Mouse (Mus musculus) liver, embryonic 14.5 days (tissue): ENCODE measurements around the gene Chga. TPM values are rescaled to one million over a fixed set of nuclear protein-coding genes. Genes with fewer than 3 reads are reported as not detected.
A peak's percentile ranks its signal among the peaks of the same experiment; 100 is the strongest.

Experiments
- ATAC-seq: fragments of 200-750 bp; cut with Nextera tagmentation; 2 replicates; pipeline ENCODE4 v1.8.0; 2017; ENCODE audit warnings: moderate number of reproducible peaks, mild to moderate bottlenecking, moderate library complexity; ENCODE audit not compliant: insufficient read depth
- DNase-seq, 3 experiments: peaks; one replicate each; pipeline ENCODE4 v3.0.0-alpha.2; 2012 to 2013; ENCODE audit warnings: low read depth in 3 of 3, low spot score in 3 of 3
- H3K27ac ChIP-seq: fragments of 300-500 bp; sonication (generic); 2 replicates; pipeline ENCODE4 v1.5.1; 2014; ENCODE audit warnings: moderate library complexity, mild to moderate bottlenecking, control low read depth, inconsistent platforms
- H3K27me3 ChIP-seq: fragments of 300-500 bp; sonication (generic); 2 replicates; pipeline ENCODE4 v1.6.1; 2014; ENCODE audit warnings: mild to moderate bottlenecking, low read length, moderate library complexity; ENCODE audit not compliant: control insufficient read depth, insufficient read depth
- H3K36me3 ChIP-seq: fragments of 300-500 bp; sonication (generic); replicated peaks from 2 replicates; pipeline ENCODE4 v1.6.1; 2014; ENCODE audit warnings: low read depth; ENCODE audit not compliant: control insufficient read depth, insufficient read depth
- H3K4me1 ChIP-seq, 2 experiments: fragments of 200-500 bp in 1 of 2; fragments of 300-500 bp in 1 of 2; sonication (generic) in 1 of 2; replicated peaks; 2 replicates each; pipeline ENCODE4 v1.6.1; 2012 to 2014; ENCODE audit warnings: antibody characterized with exemption in 1 of 2, inconsistent platforms in 1 of 2, low read length in 1 of 2; ENCODE audit not compliant: control insufficient read depth in 2 of 2, insufficient read depth in 2 of 2
- H3K4me2 ChIP-seq: fragments of 300-500 bp; sonication (generic); 2 replicates; pipeline ENCODE4 v1.6.1; 2014; ENCODE audit warnings: low read depth, mild to moderate bottlenecking, control low read depth, moderate library complexity
- H3K4me3 ChIP-seq, 2 experiments: fragments of 200-500 bp in 1 of 2; fragments of 300-500 bp in 1 of 2; sonication (generic) in 1 of 2; 2 replicates each; pipeline ENCODE4 v1.5.1; 2012 to 2014; ENCODE audit warnings: low read depth in 2 of 2, low read length in 2 of 2, mild to moderate bottlenecking in 2 of 2, control low read depth in 1 of 2, inconsistent platforms in 1 of 2, moderate library complexity in 1 of 2; ENCODE audit not compliant: insufficient read depth in 1 of 2
- H3K9ac ChIP-seq: fragments of 300-500 bp; sonication (generic); replicated peaks from 2 replicates; pipeline ENCODE4 v1.6.1; 2014; ENCODE audit warnings: mild to moderate bottlenecking, control low read depth, moderate library complexity
- H3K9me3 ChIP-seq: fragments of 300-500 bp; sonication (generic); 2 replicates; pipeline ENCODE4 v1.6.1; 2016; ENCODE audit warnings: low read length, mixed read lengths; ENCODE audit not compliant: control insufficient read depth
- CTCF ChIP-seq: IDR thresholded peaks from 2 replicates; pipeline ENCODE4 v1.5.1; 2016; ENCODE audit warnings: antibody characterized with exemption, low read depth, control low read depth
- EP300 ChIP-seq: IDR thresholded peaks from 2 replicates; pipeline ENCODE4 v1.6.1; 2016; ENCODE audit warnings: antibody characterized with exemption, low read depth
- WGBS: fragments of 180-500 bp; shearing (Covaris S2); extraction: QIAGEN DNeasy Blood & Tissue Kit; methylation state at CpG from one replicate; pipeline ENCODE4 v1.1.7; 2014; ENCODE audit not compliant: insufficient replicate concordance; 5-methylcytosine and 5-hydroxymethylcytosine counted together
- polyA plus RNA-seq, 2 experiments: library from polyadenylated mRNA; depleted of rRNA in 1 of 2; stranded (reverse) in 1 of 2; unstranded in 1 of 2; fragments of >200 nt; fragmentation: Nextera tagmentation in 1 of 2; extraction: Ambion mirVana in 1 of 2; gene quantifications; 2 replicates each; pipeline versions ENCODE4 v1.2.1 to v1.2.3; 2012 to 2014

Gene Chga
- polyA plus RNA-seq (2012; rRNA removed) (0.87 and 1.2 TPM in 2 replicates), polyA plus RNA-seq (2014; fragmentation: Nextera tagmentation; extraction: Ambion mirVana) (1.9 and 2.7 TPM in 2 replicates)

- ATAC-seq (no peak; the same call in 1 of the 2 replicates), DNase-seq (peak; percentile 45 to 58 (median 47))
- Histone ChIP-seq H3K36me3 (no peaks in the 10 kb centered on the region), H3K4me2 (peak within 1 kb of the TSS; percentile 24), H3K27ac (no peak within 1 kb of the TSS), H3K27me3 (peaks cover 18% of the 10 kb centered on the region), H3K9ac (no peak within 1 kb of the TSS), H3K9me3 (no peaks in the 10 kb centered on the region), H3K4me3 (no peak within 1 kb of the TSS), H3K4me1 (peaks cover 0 to 3% of the 10 kb centered on the region in 2 experiments; a peak in 1 of 4 replicates)
- 3% methylated on average over 48 of the region's 48 CpGs for WGBS
- no peak for TF ChIP-seq CTCF
- no peak for TF ChIP-seq EP300
Observed at GRCm38 (mm10) chr12:102554721-102555516, at the start of gene Chga. Chga (plus strand) TSS chr12:102554969.

DNA sequence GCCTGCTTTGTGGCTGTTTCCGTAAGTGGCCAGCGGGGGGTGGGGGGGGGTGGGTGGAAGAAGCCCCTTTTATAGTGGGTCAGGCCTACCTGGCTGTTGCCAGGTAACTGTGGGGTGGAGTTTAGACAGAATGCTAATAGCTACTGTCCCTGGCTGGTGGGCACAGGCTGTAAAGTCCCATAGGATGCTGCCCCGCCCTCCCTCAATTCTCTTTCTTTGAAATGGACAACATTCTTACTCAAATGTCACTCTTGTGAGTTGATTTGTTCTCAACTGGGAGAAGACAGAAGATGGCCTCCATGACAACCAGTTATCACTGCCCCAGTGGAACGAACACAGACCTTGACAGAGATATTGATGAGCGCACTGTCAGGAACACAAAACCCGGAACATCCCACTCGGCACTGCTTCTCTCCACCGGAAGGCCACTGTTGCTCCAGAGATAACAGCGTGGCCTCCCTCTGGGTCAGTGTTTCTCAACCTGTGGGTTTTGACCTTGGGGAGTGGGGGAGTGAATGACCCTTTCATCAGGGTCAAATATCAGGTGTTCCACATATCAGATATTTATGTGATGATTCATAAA, 49.5 kb upstream of the Chga start:
- H3K27me3 ChIP-seq, result no peaks in the 10 kb centered on the region
- no peak for TF ChIP-seq CTCF
- TF ChIP-seq EP300, result no peak

DNA sequence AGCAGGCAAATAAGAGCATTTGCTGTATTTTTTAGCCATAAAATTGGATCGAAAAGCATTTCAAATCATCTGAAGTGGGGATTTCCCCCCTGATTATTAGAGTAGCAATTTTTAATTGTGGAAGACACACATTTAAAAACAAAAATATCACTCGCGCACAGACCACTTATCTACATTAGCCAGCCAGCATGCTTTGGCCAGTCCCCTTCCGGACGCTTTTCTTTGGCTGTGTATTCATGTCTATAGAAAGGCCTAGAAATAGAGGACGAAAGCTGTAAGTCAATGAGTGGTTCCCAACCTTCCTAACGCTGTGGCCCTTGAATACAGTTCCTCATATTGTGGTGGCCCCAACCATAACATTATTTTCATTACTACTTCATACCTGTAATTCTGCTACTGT, 48.8 kb upstream of the Chga start:
- no peak for TF ChIP-seq CTCF
- peak; percentile 34; the same call in 1 of the 2 replicates for TF ChIP-seq EP300
- no peak overlapping the region; the same call in 1 of the 2 replicates for H3K4me2 ChIP-seq
- WGBS, result 57% methylated on average over 7 of the region's 7 CpGs
- peaks cover 0 to 15% of the 10 kb centered on the region in 2 experiments; a peak in 3 of 4 replicates for H3K4me1 ChIP-seq
- DNase-seq (peak; percentile 9 to 24 (median 10)), ATAC-seq (peak; percentile 26; the same call in 1 of the 2 replicates)
- H3K9ac ChIP-seq, result no peak overlapping the region
- H3K4me3 ChIP-seq, result no peak overlapping the region
- H3K27ac ChIP-seq, result no peak overlapping the region
- H3K27me3 ChIP-seq, result no peaks in the 10 kb centered on the region
- H3K9me3 ChIP-seq, result no peaks in the 10 kb centered on the region
- H3K36me3 ChIP-seq, result no peaks in the 10 kb centered on the region

More for the DNA sequence above, 49.5 kb upstream of the Chga start:
- no peak for ATAC-seq
- WGBS, result 53% methylated on average over 9 of the region's 9 CpGs
- H3K36me3 ChIP-seq, result no peaks in the 10 kb centered on the region
- no peak overlapping the region for H3K9ac ChIP-seq
- H3K27ac ChIP-seq, result no peak overlapping the region
- DNase-seq, result no peak
- no peak overlapping the region for H3K4me2 ChIP-seq
- H3K4me1 ChIP-seq, result peaks cover 0 to 15% of the 10 kb centered on the region in 2 experiments; a peak in 3 of 4 replicates
- H3K9me3 ChIP-seq, result no peaks in the 10 kb centered on the region
- no peak overlapping the region for H3K4me3 ChIP-seq

DNA sequence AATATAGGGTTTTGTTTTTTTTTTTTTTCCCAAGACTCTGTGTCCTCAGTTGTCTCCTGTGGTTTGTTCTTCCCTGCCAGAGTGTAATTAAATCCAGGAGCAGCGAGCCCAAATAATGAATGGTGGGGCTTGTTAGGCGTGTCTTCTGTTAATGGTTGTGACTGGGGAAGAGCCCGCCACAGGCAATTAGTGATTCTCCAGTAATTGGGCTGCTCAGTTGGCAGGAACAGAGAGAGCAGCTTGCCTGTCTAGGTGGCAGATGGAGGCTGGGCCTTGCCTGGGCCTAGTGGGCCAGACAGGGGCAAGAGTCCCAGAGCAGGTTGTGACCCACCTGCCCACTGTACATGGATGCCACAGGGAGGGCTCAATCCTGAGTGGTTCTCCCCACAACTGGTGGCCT, 43.4 kb upstream of the Chga start:
- Histone ChIP-seq H3K9me3 (no peaks in the 10 kb centered on the region), H3K36me3 (no peaks in the 10 kb centered on the region), H3K9ac (no peak overlapping the region), H3K4me1 (peaks cover 0 to 6% of the 10 kb centered on the region in 2 experiments; a peak in 2 of 4 replicates), H3K27ac (no peak overlapping the region), H3K4me3 (no peak overlapping the region), H3K27me3 (no peaks in the 10 kb centered on the region), H3K4me2 (no peak overlapping the region)
- DNase-seq (no peak), ATAC-seq (no peak)
- 56% methylated on average over 3 of the region's 3 CpGs for WGBS
- TF ChIP-seq CTCF (no peak), EP300 (no peak)

- Histone ChIP-seq H3K9me3 (no peaks in the 10 kb centered on the region), H3K4me1 (no peaks in the 10 kb centered on the region), H3K27ac (no peak overlapping the region), H3K9ac (no peak overlapping the region), H3K4me2 (no peak overlapping the region), H3K27me3 (no peaks in the 10 kb centered on the region), H3K4me3 (no peak overlapping the region), H3K36me3 (no peaks in the 10 kb centered on the region)
- 60% methylated on average over 6 of the region's 6 CpGs for WGBS
- DNase-seq, result no peak
- no peak for ATAC-seq
- no peak for TF ChIP-seq EP300
- TF ChIP-seq CTCF, result no peak
Observed at GRCm38 (mm10) chr12:102514151-102514550, 40.6 kb upstream of the Chga start.
